Mouse (Mus musculus) heart, postnatal 25 days (tissue): ENCODE data around the gene Ssbp2. TPM values are rescaled to one million over a fixed set of nuclear protein-coding genes. Genes with fewer than 3 reads are reported as not detected.

Source experiments
- DNase-seq: peaks from one replicate; pipeline ENCODE4 v3.0.0; 2022; ENCODE audit warnings: low spot score
- intact Hi-C: fragments of 180-260 bp; cut with DNase I; formaldehyde crosslinking; loops from one replicate; pipeline ENCODE4 v1.15.1; 2025
- total RNA-seq, 2 experiments: library from RNA; stranded (reverse); gene quantifications; 2 replicates each; pipeline ENCODE4 v1.2.3; 2021

The Ssbp2 gene
- total RNA-seq, 2 experiments from 2014 or later: 43.3 to 48.1 TPM

- DNase-seq: no peak
- intact Hi-C loops: no loop called here
These were observed 233.5 kb downstream of the Ssbp2 start for GRCm38 (mm10) chr13:91693615-91694014.

DNA sequence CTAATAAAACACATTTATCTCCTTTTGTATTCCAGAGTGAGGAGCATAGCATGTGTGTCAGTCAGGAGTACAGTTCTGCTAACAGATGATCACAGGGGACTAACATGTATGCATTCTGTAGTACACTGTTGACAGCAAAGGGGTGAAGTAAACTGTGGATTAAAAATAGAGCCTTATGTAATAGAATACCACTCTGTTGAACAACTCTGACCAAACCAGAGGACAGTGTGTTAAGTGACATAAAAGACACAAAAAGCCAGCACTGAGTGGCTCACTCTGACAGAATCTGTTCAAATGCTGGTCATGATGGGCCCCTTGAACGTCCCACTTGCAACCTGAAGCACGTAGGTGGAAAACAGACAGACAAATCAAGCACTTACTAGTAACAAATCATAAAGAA lies 235.3 kb downstream of the Ssbp2 start:
- DNase-seq: no peak
- intact Hi-C loops: no loop called here

DNA sequence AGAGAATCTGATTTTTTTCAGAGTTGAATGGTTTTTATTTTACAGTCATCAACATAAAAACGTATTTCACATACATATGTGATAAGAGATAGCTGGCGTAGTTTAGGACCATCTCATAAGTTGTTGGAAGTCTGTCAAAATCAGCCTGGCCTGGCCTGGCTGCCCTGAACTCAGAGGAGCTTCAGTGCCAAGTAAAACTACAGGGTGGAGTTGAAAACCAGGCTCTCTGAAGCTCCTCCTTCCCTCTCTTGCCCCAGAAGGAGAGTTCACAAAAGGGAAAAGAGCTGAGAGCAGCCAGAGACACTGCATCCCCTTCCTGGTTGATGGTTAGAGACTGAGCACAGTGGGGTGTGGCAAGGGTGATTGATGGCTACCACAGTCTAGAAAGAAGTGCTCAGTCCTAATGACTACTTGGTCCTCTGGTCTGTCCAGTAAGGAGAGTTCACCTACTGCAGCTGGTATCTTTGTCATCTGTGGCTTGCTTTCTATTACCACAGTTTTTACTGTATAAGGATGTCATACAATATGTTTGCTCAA lies 236.1 kb downstream of the Ssbp2 start:
- intact Hi-C loops: no loop called here
- no peak for DNase-seq

DNA sequence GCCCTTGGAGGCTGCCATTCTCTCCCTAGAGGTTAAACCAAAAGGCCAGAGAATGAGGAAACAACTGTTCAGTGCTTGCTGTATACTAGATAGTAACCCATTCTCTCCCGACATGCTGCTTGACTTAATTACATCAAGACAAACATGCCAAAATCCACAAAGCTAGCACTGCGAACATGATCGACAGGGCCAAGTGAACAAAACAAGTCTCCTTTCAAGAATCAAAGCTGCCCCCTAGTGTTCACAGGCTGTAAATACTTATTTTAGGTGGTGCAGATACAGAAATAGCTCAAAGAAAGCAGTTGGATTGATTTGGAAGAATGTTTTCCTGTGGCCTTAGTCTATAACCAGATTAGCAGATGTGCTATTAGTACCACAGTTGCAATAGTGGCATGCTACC lies 236.9 kb downstream of the Ssbp2 start:
- intact Hi-C loops: no loop called here

DNA sequence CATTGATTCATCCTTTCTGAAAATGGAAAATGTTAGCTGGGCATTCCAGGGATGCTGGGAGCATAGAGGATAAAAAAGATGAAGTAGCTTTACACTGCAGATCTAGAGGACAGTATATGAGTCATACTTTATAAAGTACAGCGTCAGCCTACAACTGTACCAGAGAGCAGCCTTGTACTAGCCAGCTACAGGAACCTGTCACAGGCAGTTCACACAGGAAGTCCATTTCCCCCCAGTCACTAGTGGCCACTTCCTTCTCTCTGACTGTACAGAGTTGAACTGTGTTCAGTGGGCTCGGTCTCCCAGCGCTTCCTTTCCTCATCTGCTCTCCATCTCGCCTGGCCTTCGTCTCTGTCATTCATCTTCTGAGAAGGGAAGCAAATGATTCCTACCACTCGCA lies 242.3 kb downstream of the Ssbp2 start:
- intact Hi-C loops: no loop called here
- DNase-seq: no peak

More for the DNA sequence above, 236.9 kb downstream of the Ssbp2 start:
- no peak for DNase-seq

- intact Hi-C loops: no loop called here
- no peak for DNase-seq
These were observed 259.4 kb downstream of the Ssbp2 start for GRCm38 (mm10) chr13:91719487-91719886.

- DNase-seq: no peak
- intact Hi-C loops: no loop called here
These were observed 263.1 kb downstream of the Ssbp2 start for GRCm38 (mm10) chr13:91723108-91723735.

GRCm38 (mm10) chr13:91723736-91724119 lies 263.6 kb downstream of the Ssbp2 start:
- intact Hi-C loops: no loop called here
- no peak for DNase-seq

DNA sequence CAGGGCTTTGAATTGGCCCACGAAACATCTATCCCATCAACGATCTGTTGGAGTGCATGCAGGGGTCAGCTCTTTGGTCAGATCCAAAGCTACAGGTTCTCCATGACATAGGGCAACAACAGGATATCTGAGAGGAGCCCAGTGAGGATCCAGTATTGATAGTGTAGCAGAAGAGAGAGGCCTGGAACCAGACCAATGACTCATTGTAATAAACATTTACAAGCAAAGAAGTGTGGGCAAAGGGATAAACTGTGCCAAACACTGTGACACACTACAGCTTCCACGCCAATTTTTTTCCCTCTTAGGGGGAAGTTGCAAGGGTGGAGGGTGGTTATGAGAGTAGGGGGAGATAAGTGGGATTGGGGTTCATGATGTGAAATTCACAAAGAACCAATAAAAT lies 264.1 kb downstream of the Ssbp2 start:
- DNase-seq: no peak
- intact Hi-C loops: no loop called here

- DNase-seq: no peak
- intact Hi-C loops: no loop called here
These were observed 265.0 kb downstream of the Ssbp2 start for GRCm38 (mm10) chr13:91725130-91725529.

- intact Hi-C loops: no loop called here
- no peak for DNase-seq
These were observed 267.8 kb downstream of the Ssbp2 start for GRCm38 (mm10) chr13:91727899-91728298.

- DNase-seq: no peak
- intact Hi-C loops: no loop called here
These were observed 277.1 kb downstream of the Ssbp2 start for GRCm38 (mm10) chr13:91737191-91737590.

DNA sequence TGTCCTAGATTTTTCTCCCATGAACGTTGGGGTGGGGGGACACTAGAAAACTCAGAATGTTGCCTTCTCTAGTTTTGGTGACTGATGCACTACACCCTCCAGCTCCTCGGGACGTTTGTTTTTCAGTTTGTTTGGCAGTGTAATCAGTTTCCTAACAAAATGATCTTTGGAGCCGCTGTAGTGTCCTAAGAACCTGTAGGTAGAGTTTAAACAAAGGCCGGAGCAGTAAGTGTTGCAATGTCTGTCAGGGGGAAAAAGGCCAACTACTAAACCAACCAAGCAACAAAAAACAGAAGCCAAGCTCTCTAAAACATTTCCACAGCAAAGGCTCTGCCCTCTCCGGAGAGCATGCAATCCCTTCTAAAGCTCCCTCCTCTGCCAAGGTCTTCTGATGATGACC lies 280.8 kb downstream of the Ssbp2 start:
- DNase-seq: no peak
- intact Hi-C loops: no loop called here

- no peak for DNase-seq
- intact Hi-C loops: no loop called here
These were observed 281.4 kb downstream of the Ssbp2 start, which contains the start of gene Acot12 for GRCm38 (mm10) chr13:91741280-91742047. Acot12 (plus strand) TSS chr13:91741512.

GRCm38 (mm10) chr13:91743180-91743579 lies 283.1 kb downstream of the Ssbp2 start:
- no peak for DNase-seq
- intact Hi-C loops: no loop called here

DNA sequence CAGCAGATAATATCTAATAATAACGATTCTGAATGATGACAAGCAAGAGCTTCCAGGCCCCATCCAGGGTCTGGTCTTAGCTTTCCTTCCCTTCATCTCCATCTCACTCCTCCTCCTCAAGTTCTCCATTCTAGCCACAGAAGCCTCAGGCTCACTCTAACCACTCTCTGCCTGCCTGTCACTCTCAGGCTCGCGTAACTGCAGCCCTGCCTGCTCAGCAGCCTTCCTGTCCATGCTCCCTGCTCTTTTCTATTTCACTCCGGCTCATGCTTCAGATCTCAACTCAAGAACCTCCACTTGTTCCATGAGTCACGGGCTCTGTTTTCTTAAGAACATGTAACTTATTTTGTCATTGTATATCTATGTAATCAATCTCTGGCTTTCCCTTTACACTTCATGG lies 286.4 kb downstream of the Ssbp2 start:
- no peak for DNase-seq
- intact Hi-C loops: no loop called here

DNA sequence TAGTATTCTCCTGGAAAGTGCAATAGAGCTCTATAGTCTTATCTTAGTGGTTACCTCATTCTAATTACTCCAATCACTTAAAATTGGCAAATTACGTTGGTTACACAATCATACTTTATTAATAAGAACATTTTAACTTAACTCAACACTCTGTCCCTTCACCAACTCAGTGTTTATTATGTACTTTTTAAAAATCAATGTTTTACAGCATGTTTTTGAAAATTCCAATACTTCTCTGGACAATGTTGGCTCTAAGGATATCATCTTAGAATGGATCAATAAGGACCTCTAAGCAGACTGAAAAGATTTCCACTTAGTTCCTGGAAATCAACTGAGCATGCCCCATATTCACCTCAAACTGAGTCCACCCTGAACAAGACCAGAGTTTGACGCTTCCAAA lies 288.3 kb downstream of the Ssbp2 start:
- DNase-seq: no peak
- intact Hi-C loops: no loop called here

GRCm38 (mm10) chr13:91749981-91750380 lies 289.9 kb downstream of the Ssbp2 start:
- intact Hi-C loops: no loop called here
- no peak for DNase-seq
